Mouse (Mus musculus) megakaryocyte progenitor cell, adult 5-6 weeks (primary cell): ENCODE measurements at regions not wholly inside any gene's neighbourhood (a gene's known extent, or its start where the extent isn't known, plus 50 kb on each side); places are given as distances from the start of the nearest gene placed in this dataset.
"Not testable (repeated sequence)": the region's sequence is repeated elsewhere in the genome, so short reads cannot be mapped to it uniquely, and the experiment has no call there.

Experiments used
- ATAC-seq: replicated peaks from 2 replicates; pipeline ENCODE4 v1.8.0; 2016; ENCODE audit warnings: mild to moderate bottlenecking, moderate TSS enrichment, inconsistent platforms; ENCODE audit not compliant: poor library complexity

DNA sequence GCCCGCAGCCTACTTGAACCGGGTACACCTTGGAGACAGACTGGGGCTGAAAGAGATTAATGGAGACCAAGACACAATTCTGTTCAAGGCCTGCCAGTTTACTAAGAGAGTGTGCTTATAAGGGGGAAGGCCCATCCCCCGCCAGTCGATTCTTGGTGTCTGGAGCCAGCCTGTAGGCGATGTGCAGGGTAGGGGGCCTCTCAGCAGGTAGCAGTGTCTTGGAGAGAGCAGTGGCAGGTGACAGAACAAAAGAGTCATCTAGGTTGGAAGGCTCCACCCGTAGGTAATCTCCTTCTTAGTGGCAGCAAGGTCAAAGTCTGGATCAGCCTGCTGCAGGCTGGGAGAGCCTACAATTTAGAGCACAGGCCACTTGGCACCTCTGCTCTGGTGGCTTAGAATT lies 335.7 kb upstream of the Cwc22 start:
- not testable (repeated sequence) for ATAC-seq

GRCm38 (mm10) chr2:78280219-78280915 lies 334.2 kb upstream of the Cwc22 start:
- ATAC-seq: no peak

- no peak for ATAC-seq
These were observed 333.3 kb upstream of the Cwc22 start for GRCm38 (mm10) chr2:78279382-78280056.

DNA sequence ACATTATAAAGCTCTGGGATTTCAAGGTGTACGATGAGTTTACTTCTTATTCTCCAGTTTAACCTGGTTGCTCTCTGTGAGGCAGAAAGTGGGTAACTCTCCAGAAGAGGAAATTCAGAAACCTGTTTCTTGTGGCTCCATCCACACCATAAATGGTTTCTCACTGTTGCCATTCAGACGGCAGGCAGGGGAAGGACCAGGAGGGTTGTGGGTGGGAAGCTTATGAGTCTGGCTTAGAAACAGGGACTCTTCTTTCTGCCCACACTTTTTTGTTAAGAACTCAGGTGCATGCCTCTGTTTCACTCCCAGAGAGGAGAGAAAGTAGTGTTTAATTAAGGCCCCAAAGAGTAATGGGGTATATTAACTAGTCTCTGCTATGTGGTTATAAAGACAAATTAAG lies 332.5 kb upstream of the Cwc22 start:
- no peak for ATAC-seq

GRCm38 (mm10) chr2:78277699-78278098 lies 331.5 kb upstream of the Cwc22 start:
- no peak for ATAC-seq

GRCm38 (mm10) chr2:78274122-78274521 lies 327.9 kb upstream of the Cwc22 start:
- ATAC-seq: no peak

DNA sequence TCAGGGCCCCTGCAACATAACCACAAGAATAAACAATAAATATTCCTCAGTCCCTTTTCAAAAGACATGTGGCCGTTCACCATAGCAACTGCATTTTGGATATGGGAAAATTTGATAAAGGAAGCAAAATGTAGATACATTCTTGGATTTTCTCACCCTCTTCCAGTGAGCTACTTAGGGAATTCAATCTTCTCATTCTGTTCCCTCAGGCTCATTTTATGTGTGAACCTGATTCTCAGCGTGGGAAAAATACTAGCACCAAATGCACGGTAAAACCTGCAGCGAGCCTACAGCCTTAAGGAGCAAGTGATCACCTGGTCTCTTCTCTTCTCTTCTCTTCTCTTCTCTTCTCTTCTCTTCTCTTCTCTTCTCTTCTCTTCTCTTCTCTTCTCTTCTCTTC lies 322.5 kb upstream of the Cwc22 start:
- ATAC-seq: no peak

- no peak for ATAC-seq
These were observed 321.6 kb upstream of the Cwc22 start for GRCm38 (mm10) chr2:78267527-78268375.

GRCm38 (mm10) chr2:78253601-78254097 lies 307.5 kb upstream of the Cwc22 start:
- ATAC-seq: no peak

GRCm38 (mm10) chr2:78246354-78246753 lies 300.2 kb upstream of the Cwc22 start:
- ATAC-seq: no peak

DNA sequence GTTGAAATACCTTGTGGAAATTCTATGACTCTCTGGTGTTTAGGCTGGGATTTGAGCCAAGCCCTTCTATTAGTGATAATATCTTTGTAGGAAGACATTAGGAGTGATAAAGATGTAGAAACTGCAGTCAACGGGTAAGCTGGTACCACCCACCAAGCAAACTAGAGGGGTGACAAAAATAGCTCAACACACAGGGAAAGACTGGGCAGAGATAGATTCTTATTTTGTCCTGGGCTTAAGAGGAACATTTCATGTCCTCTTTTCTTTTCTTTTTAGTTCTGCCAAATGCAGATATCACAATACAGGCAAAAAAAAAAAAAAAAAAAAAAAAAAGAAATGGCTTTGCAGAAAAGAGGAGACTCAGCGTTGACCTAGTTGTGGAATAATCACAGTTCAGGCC lies 294.1 kb upstream of the Cwc22 start:
- no peak for ATAC-seq

GRCm38 (mm10) chr2:78225383-78226100 lies 279.4 kb upstream of the Cwc22 start:
- ATAC-seq: not testable (repeated sequence)

DNA sequence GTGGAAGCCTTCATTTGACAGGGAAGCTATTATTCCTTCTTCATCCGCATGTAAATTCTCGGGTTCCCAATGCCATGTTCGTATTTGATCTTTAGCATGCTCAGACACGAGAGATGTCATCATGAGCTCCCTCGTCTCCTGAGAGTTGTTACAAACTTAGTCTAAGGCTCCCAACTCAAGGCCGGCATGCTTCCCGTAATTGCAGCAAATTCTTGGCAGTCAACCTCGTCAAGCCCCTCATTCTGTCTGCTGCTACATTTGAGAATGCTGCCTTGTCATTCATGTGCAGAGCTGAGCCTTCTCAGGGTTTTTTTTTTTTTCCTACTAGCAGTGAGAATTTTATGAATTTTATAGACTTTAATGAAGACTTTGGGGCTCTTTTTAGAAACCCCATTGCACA lies 268.3 kb upstream of the Cwc22 start:
- no peak for ATAC-seq

DNA sequence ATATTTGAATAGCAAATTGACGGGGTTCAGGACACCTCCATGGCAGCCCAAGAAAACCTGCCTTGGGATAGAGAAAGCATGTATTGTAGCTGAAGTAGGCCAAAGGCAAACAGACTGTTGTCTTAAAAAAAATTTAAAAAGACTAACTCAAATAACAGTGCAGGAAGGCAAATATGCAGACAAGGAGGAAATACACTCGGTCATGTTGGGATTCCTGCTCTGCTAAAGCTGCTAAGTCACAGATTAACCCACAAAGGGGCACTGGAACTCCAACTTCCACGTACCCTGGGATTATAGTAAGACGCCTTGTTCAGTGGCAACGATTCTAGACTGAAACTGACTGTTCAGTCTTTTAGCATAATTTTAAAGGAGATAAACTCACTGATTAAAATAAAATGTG lies 258.9 kb upstream of the Cwc22 start:
- no peak for ATAC-seq

DNA sequence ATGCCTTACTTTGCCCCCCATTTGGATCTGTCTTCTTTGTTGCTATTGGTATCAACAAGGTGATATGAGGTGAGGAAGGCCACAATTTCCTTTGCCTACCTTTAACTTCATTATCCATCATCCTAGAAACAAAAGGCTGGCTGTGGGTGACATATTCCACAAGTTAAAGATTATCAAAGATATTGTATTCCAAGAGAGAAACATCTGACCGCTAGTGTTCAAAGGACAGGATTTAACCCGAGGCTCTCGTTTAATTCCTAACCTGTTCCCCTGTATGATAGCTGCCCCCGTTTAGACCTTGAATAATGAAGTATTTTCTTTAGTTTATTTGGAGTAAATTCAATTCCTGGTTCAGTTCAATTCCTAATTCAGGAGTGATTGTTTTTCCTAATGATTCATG lies 249.8 kb upstream of the Cwc22 start:
- no peak for ATAC-seq

DNA sequence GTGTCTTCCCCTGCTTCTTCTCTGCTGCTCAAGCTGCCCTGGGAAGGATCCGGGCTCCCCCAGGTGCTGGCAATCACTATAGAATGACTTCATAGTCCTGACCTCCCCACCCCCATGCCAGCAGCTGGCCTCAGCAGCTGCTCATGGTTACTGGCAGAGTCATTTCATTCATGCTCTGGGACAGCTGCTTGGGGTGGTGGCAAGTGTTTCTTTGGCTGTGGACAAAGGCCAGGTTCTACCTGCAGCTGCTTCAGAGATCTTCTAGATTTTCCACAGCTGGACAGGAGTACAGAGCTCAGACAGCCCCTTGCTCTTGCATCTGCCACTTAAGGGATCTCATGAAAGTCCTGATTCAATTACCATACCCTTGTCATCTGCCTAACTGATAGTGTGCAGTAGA lies 243.4 kb upstream of the Cwc22 start:
- ATAC-seq: no peak

GRCm38 (mm10) chr2:78184950-78185349 lies 238.8 kb upstream of the Cwc22 start:
- no peak for ATAC-seq

DNA sequence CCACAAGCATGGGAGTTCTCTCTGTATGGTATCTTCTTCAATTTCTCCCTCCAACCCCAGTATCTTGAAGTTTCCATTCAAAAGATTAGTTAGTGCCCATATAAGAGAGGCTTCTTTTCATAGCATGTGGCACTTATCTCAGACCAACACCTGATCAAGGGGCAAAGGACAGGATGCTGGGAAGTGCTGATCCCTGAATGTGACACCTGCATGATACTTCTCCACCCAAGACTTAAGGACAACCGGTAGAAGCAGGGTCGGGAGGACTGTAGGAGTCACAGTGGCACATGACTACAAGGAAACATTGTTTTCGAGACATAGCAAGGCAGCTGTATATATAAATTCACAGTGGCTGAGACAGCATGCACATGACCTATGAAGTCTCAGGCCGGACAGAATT lies 227.6 kb upstream of the Cwc22 start:
- no peak for ATAC-seq

DNA sequence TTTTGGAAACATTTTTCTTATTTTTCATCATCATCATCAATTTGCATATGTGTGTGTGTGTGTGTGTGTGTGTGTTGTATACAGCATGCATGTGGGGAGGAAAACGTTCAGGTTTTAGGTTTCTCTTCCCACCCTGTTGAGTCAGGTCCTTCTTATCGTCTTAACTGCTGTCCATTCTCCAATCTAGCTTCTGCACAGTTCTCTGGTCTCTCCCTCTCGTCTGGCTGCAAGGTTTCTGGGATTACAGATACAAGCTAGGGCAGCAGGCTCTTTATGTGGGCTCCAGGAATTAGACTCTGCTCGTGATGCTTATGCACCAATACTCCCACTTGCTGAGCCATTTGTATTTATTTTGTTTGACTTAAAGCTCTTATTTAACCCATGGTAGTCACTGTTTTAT lies 226.6 kb upstream of the Cwc22 start:
- no peak for ATAC-seq

- ATAC-seq: no peak
These were observed 224.1 kb upstream of the Cwc22 start for GRCm38 (mm10) chr2:78170162-78170747.

DNA sequence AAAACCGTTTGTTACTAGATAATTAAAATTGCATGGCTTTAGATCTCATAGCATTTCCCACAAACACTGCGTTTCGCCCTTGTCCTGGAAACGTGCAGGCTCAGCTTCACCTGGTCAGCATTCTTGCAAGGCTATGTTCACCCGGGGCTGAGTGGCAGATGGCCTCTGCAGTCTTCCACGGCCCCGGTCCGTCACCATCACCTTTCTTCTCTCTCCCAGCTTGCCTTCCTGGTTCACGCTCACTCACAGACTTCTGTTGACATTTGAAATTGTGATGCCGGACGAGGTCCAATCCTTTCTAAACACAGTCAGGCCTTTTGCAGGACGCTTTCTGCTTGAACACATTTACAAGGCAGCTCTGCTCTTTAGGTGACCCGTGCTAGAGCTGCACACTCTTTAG lies 219.3 kb upstream of the Cwc22 start:
- no peak for ATAC-seq
